Mouse (Mus musculus) lung, adult 2 months (tissue): ENCODE data around the gene Slamf8.

ENCODE experiments used
- CTCF ChIP-seq: fragments of 200-500 bp; IDR thresholded peaks from 2 replicates; pipeline ENCODE4 v1.5.1; 2011; ENCODE audit warnings: mild to moderate bottlenecking, low read length, control low read depth; ENCODE audit not compliant: insufficient read depth
- POLR2A ChIP-seq: fragments of 200-500 bp; IDR thresholded peaks from 2 replicates; pipeline ENCODE4 v1.6.1; 2011; ENCODE audit warnings: low read depth, mild to moderate bottlenecking, control low read depth, low read length, borderline replicate concordance; ENCODE audit errors: extremely low read depth

DNA sequence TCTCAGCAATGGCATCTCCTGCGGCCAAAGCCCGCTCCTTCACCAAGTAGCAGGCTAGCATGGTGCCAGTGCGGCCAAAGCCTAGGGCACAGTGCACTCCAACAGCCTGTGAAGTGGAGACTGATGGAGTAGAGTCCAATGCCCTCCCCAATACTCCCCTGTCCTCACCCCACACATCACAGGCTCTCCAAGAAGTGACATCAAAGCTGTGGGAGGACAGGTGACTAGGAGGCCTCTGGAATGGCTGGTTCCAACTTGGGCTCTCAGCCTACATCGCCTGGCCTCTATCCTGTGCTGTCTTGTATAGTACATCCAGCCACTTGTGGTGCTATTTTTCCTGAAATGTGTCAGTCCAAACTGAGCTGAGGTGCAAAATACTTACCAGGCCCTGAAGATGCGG, 41.4 kb upstream of the Slamf8 start:
- no peak for TF ChIP-seq CTCF
- TF ChIP-seq POLR2A, result no peak
